Mouse (Mus musculus) G1E (cell line): Measurements from ENCODE around the gene Folr1.

ENCODE experiments used
- CTCF ChIP-seq: IDR thresholded peaks from 2 replicates; pipeline ENCODE4 v1.5.1; 2012; ENCODE audit warnings: low read depth, low read length, inconsistent platforms, mixed read lengths
- GATA1 ChIP-seq: IDR thresholded peaks from 2 replicates; pipeline ENCODE4 v1.6.1; 2012; ENCODE audit warnings: borderline replicate concordance, low read length, inconsistent platforms, mixed read lengths

- TF ChIP-seq CTCF (no peak), GATA1 (no peak)
Measured at GRCm38 (mm10) chr7:101833916-101834584, 36.5 kb downstream of the Folr1 start.
